In the genomic region with DNA sequence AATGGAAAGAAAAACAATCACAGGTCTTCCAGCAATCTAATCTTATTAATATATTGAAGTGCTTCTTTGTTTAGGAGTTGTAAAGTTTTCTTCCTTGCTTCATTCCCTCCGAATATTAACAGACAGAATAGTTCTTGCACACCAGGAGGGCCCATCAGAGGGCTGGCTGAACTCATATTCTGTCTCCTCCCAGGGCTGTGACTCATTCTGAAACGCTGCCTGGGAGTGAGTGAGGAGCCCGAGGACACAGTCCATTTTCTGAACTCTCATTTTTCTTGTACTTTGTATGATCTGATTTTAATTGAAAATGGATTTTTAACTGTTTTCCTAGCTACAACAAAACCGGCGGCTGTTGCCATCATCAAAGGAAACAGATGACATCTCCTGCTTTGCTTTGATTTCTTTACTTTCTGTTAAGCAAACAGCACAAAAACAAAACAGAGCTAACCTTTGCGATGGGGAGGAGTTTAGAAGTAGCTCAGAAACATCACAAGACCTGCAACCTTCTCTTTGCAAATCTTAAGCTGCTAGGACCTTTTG, we compare ENCODE assay signal across 11 mouse cellular contexts.
DNase-seq lines count a peak whose midpoint lies in the region; ATAC-seq lines count a peak whose summit lies in the region.
"Had no signal": no experiment of that assay in that cellular context is flagged by ENCODE, and none has a peak within 500 bp of the region (broad histone marks: within the 10 kb centered on the region; RNA-seq: fewer than 3 reads in every experiment).

No protein-coding gene starts in this region.

- H3K4me3 ChIP-seq in heart, embryonic 11.5 days (ENCODE audit: low read depth, low read length): no peak overlapping the region
- H3K4me3 ChIP-seq: limb, embryonic 10.5 days; midbrain, embryonic 15.5 days had no signal

- no peaks in the 10 kb centered on the region for H3K36me3 ChIP-seq in heart, embryonic 11.5 days (ENCODE audit: control insufficient read depth, insufficient read depth, low read length)
- H3K36me3 ChIP-seq: limb, embryonic 10.5 days; midbrain, embryonic 15.5 days had no signal

- H3K9ac ChIP-seq in heart, embryonic 11.5 days (ENCODE audit: low read depth, low read length): no peak overlapping the region
- H3K9ac ChIP-seq: midbrain, embryonic 15.5 days had no signal

- no peak for ATAC-seq in heart, embryonic 11.5 days (replicated peaks; ENCODE audit: insufficient number of reproducible peaks, low FRiP score, low TSS enrichment)
- ATAC-seq: midbrain, embryonic 15.5 days had no signal

- WGBS in heart, embryonic 11.5 days (ENCODE audit: insufficient replicate concordance): 65% methylated on average over 6 of the region's 6 CpGs

- no peaks in the 10 kb centered on the region for H3K9me3 ChIP-seq in heart, embryonic 11.5 days (replicated peaks; ENCODE audit: control insufficient read depth, low read length)
- H3K9me3 ChIP-seq: limb, embryonic 10.5 days; midbrain, embryonic 15.5 days had no signal

- no peaks in the 10 kb centered on the region for H3K27me3 ChIP-seq in heart, embryonic 11.5 days (ENCODE audit: control insufficient read depth, insufficient read depth, low read length)
- H3K27me3 ChIP-seq: midbrain, embryonic 15.5 days had no signal

- DNase-seq in heart, adult 8-10 months (ENCODE audit: low spot score): peak; percentile 36
- peak; percentile 45 for DNase-seq in Muller cell, postnatal 12 days (ENCODE audit: inconsistent ontology term)
- DNase-seq in cerebellum, adult 9-10 months: peak; percentile 74
- peak; percentile 11 to 25 for DNase-seq in kidney, adult 8-10 months
- DNase-seq in retina, embryonic 14.5 days (ENCODE audit: low spot score): no peak
- no peak for DNase-seq in layer of hippocampus, adult 8-10 months (ENCODE audit: low spot score in 2 of 2)
- DNase-seq in liver: no peak
- DNase-seq: spleen, adult 18-20 months had no signal

- H3K4me1 ChIP-seq in heart, embryonic 11.5 days (ENCODE audit: control insufficient read depth, insufficient read depth, low read length): no peaks in the 10 kb centered on the region
- H3K4me1 ChIP-seq: limb, embryonic 10.5 days; midbrain, embryonic 15.5 days had no signal

- no peak overlapping the region for H3K4me2 ChIP-seq in heart, embryonic 11.5 days
- H3K4me2 ChIP-seq: midbrain, embryonic 15.5 days had no signal

- H3K27ac ChIP-seq in heart, embryonic 11.5 days (ENCODE audit: low read depth, low read length): no peak overlapping the region
- H3K27ac ChIP-seq: limb, embryonic 10.5 days; midbrain, embryonic 15.5 days had no signal

Comparison
In these comparisons a context has a peak if more than half of its experiments do, and no peak if none do; other contexts are left out.
1. DNase-seq: peak in heart, adult 8-10 months (single experiment), Muller cell, postnatal 12 days (single experiment), cerebellum, adult 9-10 months (single experiment) and kidney, adult 8-10 months (2 of 2); none in retina, embryonic 14.5 days (single experiment), layer of hippocampus, adult 8-10 months (0 of 2) and liver (single experiment).